Mouse (Mus musculus) ZHBTc4 (cell line): ENCODE measurements around the gene Gm20721.
"Not testable (repeated sequence)": the region's sequence is repeated elsewhere in the genome, so short reads cannot be mapped to it uniquely, and the experiment has no call there.

Source experiments
- DNase-seq: peaks from one replicate; pipeline ENCODE4 v3.0.0-alpha.2; 2011; ENCODE audit warnings: low read depth, low spot score

Gene Gm20721

DNA sequence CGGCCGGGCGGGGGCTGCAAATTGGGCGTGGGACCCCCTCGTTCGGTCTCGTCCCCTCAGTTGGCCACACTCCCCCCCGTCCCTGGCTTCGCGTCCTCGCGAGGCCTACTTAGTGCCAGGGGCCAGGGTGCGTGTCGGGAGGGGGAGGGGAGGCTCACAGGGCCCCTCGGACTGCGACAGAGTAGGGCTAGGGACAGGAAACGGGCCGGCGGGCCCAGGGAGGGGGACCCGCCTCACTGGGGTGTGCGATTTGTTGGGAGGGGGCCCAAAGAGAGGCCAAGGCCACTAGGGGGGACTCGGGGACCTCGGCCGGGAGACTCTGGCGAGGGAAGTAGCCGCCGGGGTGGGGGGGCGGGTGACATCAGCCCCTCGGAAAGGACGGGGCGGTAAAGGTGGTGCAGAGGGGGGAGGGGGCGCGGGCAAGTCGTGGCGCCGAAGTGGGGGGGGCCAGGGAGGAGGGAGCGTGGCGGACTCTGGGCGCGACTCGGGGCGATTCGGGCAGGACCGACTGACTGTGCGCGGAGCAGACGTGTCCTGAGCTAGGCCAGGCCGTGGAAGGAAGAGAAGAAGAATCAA, 15.8 kb downstream of the Gm20721 start:
- DNase-seq = no peak

DNA sequence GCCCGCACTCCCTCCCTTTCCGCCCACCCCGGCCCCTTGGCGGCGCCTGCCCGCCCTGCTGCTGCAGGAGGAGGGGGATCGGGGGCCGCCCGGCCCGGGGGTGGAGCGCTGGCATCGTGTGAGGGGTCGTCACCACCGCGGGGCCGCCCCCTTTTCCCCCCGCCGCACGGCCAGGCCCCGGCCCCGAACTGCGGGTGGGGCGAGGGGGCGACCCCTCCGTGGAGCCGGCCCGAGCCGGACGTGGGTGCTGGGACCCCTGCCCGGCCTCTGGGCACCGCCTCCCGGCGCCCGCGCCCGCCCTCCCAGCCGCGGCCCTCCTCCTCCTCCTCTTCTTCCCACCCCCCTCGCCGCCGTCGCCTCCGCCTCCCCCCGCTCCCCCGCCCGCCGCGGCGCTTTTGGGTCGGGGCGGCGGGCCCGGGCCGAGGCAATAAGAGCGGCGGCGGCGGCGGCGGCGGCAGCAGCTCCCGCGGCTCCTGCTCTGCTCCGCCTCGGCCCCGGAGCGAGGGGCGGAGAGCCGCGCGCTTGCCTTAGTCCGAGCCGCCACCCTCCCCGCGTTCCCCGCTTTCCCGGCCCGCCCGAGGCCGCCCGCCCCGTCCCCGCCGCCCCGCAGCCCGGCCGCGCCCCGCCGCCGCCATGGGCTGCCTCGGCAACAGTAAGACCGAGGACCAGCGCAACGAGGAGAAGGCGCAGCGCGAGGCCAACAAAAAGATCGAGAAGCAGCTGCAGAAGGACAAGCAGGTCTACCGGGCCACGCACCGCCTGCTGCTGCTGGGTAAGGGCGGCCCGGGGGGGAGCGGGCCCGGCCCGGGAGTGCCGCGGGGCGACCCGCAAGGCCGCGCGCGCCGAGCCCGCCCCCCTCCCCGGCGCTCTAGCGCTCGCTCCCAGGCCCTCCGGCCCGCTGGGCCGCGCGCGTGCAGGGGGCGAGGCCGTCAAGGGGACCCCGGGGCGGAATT, 16.6 kb downstream of the Gm20721 start:
- DNase-seq = peak; percentile 74

DNA sequence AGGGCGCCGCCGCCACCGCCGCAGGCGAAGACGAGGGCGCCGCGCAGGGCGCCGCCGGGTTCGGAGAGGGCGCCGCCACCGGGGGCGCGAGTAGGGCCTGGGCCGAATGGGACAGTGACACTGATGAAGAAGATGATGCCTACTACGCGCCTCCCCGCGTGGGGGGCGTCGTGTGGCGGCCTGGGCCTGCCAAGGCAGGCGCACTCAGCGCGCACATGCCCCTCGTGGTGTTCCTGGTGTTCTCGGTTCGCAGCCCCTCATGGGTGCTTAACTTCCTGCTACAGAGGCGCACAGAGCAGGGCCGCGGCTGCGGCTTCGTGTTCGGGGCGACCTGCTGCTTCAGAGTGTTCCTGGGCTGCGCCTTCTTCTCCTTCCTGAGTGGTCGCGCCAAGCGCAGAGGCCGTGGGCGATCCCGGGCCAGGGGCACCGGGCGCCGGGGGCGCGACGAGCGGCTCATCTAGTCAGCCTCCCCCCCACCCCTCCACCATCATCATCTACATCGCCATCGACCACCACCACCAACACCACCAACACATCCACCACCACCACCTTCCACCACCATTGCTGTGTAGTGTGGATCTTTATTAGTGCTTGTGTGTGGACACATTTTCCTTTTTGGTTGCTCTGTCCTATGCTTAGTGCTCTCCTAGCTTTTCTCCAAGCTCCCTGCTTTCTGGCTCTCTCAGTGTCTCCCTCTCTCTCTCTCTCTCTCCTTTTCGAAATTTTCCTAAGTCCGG, 17.4 kb downstream of the Gm20721 start:
- peak; percentile 73 for DNase-seq

DNA sequence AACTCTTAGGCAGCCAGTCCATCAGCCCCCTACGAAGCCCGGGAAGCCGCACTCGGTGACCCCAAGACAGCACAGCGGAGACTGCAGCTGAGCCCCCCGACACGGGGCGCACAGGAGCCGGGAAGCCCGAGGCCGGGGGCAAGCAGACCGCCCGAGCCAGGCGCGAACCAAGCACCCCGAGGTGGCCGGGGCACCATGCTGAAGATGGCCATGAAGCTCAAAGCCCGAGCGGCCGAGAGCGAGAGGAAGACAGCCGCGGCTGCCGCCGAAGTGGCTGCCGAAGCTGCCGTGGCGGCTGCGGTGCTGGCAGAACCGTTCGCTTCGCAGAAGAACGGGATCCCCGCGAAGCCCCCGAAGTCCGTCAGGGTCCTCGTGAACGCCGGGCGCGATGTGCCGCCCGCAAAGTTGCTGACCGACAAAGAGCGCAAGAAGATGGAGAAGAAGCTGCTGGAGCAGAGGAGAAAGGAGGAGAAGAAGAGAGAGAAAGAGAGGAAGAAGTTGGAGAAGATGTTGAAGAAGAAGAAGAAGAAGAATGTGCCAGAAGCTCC, 18.1 kb downstream of the Gm20721 start:
- DNase-seq = peak; percentile 44

DNA sequence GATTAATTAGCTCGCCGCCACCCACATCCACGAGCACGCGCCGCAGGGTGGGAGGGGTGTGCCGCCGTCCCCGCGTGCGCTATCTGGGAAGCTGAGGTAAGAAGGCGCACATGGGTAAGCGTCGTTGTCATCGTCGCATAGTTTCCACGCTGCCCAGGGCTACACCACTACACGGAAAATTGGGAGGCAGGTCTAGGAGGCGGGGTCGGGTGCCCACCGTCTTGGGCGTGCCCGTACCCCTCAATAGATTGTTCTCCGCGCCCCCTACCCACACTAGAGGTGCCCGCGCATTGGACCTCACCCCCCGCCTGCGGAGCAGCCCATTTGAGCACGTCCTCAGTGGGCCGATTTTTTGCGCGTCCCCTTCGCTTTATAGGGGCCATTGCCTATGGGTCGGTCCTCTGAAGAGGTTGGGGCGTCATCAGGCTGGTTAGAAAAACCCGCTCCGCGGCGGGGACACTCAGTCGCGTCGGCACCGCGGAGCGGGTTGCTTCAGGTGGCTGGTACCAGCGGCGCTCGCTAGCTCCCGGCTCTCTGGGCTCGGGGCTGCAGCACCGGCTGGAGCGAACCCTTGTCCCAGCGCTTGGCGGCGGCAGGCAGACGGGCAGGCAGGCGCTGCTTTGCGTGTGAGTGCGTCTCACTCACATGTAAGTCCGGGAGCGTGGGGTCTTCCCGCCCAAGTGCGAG, 19.1 kb downstream of the Gm20721 start:
- peak; percentile 90 for DNase-seq

DNA sequence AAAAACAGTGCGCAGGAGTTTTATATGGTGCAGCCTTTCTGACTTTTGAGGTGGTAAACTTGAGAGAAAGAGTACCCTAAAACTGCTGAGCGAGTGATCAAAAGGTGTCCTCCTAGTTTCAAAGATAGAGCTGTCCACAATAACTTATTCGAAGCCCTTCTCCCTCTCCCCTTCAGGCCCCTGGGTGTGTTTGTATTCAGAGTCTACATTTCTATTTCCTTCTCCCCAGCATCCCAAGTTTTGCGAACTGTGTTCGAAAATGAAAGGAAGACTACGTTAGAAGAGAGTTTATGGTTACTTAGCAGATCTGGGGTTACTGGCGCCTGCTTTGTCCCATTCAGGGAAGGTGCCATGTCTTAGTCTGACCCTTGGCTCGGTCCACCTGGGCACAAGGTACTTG, 20.0 kb downstream of the Gm20721 start:
- no peak for DNase-seq

DNA sequence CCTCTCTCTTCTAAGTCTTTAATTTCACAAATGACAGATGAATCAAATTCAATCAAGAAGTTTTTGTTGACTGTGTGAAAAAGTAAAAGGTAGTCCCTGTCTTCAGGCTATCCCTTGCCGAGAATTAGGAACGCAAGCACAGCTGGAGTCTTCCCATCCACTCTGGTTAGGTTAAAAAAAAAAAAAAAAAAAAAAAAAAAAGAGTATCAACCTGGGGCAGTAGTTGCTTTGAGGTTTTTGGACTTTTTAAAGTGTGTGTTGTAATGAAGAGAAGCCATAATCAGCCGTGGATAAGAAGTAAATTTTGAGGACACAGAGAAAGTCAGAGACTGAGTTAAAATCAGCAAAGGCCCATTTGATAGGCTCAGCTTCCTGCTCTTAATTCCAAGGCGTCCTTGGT, 20.5 kb downstream of the Gm20721 start:
- no peak for DNase-seq

DNA sequence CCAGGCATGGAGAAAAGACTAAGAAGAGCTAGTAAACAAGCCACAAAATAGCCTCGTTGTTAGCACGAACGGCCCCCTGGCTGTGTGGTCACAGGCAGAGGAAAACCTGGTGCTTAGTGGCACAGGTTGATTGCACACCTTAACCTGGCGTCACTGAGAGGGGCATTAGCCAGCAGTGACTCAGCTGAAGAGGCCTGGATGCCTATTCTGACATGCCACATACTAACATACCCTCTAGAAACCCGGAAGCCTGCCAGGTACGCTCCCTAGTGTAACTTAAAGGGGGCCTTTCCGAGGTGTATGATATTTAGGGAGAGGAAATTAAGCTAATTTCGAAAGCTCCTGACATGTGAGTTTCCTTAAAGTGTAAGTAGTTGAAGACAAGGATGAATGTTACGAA, 29.9 kb downstream of the Gm20721 start:
- no peak for DNase-seq

DNA sequence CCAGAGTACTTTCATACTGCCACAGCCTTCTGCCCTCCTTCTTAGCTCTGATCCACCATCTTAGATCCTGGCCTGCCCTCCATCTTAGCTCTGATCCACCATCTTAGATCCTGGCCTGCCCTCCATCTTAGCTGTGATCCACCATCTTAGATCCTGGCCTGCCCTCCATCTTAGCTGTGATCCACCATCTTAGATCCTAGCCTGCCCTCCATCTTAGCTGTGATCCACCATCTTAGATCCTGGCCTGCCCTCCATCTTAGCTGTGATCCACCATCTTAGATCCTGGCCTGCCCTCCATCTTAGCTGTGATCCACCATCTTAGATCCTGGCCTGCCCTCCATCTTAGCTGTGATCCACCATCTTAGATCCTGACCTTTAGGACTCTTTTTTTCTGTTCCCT, 31.1 kb downstream of the Gm20721 start:
- not testable (repeated sequence) for DNase-seq

DNA sequence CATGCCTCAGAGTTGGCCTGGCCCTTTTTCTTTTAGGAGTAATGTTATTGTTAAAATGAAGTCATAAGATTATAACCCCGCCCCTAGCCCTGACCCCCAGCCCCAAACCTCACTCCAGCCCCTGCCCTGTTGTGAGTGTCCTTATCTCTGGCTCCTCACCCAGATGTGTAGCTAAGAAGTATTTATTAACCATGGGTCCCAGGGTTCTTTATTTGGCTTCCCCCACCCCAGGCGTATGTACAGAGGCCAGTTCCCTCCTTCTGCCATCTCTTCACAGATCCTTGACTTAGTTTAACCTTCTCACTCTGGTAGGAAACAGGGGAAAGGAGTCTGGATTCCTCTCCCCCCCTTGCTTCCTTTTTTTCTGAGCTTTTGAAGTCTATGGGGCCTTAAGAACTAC, 33.9 kb downstream of the Gm20721 start:
- no peak for DNase-seq

DNA sequence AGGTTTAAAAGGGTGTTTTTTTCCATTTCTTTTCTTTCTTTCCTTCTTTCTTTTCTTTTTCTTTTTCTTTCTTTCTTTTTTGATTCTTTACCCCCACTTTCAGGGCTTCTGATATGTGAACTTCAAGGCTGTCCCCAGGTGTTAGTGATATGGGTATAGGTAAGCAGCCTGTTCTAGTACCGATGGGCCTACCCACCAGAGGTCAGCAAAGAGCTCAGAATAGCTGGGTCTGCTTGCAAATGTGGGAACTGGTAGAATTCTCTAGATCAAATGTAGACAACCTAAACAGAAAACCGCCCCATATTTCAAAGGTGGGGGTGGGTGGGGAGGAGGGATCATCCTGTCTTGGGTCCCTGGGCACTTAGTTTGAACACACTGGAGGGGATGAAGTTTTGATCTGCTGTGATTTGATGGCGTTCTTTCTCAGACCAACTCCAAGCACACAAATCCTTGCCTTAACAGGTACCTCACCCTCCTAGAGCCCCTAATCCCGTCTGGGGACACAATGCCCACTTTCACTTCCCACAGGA, 34.3 kb downstream of the Gm20721 start:
- peak; percentile 74 for DNase-seq

DNA sequence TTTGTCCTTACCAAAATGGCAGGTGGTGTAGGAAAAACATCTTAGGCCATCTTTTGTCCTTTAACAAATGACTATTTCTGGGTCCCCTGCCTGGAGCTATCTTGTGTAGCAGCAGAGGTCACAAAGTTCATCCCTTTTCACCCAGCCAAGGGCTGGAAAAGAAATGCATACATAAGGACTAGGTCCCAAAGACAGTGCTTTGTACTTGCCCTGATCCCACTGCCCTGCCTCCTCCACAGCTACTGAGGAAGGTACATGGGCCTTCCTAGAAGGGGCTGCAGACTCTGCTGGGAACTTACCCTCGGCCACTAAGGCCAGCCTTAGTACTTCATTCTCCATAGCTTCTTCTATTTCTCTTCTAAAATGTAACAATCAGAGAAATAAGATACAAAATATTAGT, 34.9 kb downstream of the Gm20721 start:
- DNase-seq = no peak

DNA sequence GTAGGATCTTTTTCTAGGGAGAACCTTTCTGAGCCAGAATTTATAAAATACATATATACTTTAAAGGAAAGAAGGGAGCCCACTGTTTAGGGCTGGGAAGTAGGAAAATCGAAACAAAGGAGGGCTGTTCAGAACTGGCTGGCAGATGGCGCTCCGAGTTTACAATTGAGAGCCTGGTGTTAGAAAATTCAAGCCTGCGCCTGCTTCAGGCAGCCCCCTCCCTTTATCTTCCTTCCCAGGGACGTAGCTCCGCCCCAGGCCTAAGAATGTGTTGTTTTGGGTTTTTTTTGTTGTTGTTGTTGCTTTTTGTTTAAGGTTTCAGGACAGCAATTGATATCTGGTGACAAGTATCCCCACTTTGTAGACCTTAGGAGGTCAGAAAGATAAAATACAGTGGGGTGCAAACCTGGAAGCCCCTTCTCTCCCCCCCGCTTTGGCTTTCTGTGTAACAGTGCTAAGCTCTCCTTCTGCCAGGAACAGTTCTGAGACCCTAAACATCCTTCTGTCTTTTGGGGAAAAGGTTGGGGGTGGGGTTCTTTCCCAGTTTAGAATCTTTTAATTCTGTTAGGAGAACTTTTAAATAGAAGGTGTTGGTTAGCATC, 35.5 kb downstream of the Gm20721 start:
- peak; percentile 74 for DNase-seq

DNA sequence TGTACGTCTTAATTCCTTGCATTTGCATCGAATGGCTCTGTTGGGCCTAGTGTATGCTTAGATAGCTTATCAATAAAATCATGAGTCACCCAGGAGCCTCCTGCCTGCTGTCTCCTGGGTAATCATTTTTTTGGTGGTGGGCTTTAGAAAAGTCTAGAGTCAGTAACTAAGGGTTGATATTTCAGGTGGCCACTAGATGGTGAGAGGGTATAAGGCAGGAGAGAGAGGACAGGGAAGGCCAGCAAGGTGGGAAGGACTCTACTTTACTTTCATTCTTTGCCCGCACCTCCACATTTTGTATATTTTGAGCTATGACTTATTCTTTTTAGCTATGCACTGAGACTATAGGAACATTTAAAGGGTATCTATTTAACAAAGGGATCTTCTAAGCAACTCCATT, 38.6 kb downstream of the Gm20721 start:
- no peak for DNase-seq

DNA sequence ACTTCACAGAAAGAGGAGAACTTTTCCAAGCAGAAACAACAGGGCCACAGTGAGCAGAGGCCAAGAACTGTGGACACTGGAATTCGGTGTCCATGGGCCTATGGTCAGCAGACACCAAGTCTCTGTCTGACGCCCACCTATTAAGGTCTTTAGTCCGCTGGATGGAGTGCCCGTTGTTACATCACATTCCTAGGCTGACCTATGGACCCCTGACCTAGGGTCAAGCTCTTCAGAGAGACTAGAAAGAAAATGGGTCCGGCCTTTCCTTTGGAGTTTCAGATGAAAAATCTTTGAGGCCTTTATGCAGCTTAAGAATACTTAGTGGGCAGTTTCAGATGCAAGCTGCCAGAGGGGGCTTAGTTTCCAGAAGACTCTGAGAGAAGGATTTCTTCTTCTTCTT, 40.9 kb downstream of the Gm20721 start:
- no peak for DNase-seq

DNA sequence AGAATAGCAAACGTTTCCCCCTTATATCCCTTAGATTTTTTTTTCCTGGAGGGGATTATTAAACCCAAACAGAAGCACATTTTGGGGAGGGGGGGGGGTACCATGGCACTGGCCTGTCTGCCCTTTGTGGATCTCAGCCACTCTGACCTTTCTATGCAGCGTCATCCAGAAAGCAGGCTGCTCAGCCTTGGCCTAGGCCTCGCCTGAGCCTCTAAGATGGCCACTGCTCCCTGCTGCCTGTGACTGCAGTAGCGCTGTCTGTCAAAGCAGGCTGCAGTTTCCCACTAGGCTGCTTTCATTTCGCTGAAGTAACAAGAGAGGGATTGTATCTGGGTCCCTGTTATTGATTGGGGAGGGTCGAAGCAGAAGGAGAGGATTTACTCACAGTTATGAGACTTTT, 44.0 kb downstream of the Gm20721 start:
- DNase-seq = no peak

DNA sequence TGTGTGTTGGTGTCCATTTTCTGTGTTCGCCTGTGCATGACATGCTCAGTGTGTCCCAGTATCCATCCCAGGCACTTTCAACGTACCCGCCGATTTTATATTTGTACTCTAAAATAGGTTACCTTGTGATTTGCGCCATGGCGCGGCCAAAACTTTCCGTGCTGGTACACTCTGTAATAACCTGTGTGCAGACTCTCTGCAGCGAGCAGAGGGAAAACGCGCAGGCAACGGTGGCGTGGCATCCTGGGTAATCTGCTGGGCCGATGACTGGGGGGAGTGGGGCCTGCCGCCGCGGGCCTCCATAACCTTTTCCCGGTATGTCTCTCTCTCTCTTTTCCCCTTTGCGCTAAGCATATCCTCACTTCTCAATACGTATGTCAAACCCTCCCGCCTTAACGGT, 45.8 kb downstream of the Gm20721 start:
- DNase-seq = peak; percentile 59

DNA sequence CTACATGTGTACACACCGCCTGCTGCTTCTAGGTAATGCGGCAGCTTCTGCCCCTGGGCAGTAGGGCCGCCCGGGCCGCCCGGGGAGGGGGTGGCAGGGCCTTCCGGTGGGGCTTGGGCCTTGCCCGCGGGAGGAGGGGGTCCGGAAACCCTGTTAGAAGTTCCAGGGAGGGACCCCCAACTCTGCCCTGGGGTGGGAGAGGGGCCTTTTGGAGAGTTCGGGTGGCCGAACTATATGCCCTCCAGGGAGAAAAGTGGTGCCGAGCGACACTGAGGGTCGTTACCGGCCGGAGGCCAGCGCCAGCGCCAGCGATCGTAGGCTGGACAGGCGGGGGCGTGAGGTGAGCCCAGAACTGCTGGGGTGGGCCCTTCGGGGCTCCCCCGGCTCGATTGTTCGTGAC, 46.3 kb downstream of the Gm20721 start:
- no peak for DNase-seq

DNA sequence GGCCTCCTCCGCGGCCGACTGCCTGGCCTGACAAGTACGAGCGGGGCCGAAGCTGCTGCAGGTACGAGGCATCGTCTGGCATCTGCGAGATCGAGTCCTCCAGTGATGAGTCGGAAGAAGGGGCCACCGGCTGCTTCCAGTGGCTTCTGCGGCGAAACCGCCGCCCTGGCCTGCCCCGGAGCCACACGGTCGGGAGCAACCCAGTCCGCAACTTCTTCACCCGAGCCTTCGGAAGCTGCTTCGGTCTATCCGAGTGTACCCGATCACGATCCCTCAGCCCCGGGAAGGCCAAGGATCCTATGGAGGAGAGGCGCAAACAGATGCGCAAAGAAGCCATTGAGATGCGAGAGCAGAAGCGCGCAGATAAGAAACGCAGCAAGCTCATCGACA, 46.7 kb downstream of the Gm20721 start:
- peak; percentile 68 for DNase-seq

DNA sequence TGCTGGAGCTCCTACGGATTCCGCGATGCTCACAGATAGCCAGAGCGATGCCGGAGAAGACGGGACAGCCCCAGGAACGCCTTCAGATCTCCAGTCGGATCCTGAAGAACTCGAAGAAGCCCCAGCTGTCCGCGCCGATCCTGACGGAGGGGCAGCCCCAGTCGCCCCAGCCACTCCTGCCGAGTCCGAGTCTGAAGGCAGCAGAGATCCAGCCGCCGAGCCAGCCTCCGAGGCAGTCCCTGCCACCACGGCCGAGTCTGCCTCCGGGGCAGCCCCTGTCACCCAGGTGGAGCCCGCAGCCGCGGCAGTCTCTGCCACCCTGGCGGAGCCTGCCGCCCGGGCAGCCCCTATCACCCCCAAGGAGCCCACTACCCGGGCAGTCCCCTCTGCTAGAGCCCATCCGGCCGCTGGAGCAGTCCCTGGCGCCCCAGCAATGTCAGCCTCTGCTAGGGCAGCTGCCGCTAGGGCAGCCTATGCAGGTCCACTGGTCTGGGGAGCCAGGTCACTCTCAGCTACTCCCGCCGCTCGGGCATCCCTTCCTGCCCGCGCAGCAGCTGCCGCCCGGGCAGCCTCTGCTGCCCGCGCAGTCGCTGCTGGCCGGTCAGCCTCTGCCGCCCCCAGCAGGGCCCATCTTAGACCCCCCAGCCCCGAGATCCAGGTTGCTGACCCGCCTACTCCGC, 47.3 kb downstream of the Gm20721 start:
- peak; percentile 45 for DNase-seq
